Comparison of ENCODE assay signal across 15 mouse cellular contexts in genomic region chr14:45434220-45434619, GRCm38 (mm10). TPM values are rescaled to one million over a fixed set of nuclear protein-coding genes. Genes with fewer than 3 reads are reported as not detected.
DNase-seq lines count a peak whose midpoint lies in the region; ATAC-seq and TF ChIP-seq lines count a peak whose summit lies in the region.
"Had no signal": no experiment of that assay in that cellular context is flagged by ENCODE, and none has a peak within 500 bp of the region (broad histone marks: within the 10 kb centered on the region; RNA-seq: fewer than 3 reads in every experiment).

No protein-coding gene starts in this region.

- H3K4me2 ChIP-seq in kidney, postnatal 0 days (ENCODE audit: low read length), result no peak overlapping the region
- no peak overlapping the region for H3K4me2 ChIP-seq in kidney, embryonic 15.5 days
- H3K4me2 ChIP-seq: hindbrain, embryonic 15.5 days; liver, embryonic 13.5 days; stomach, embryonic 15.5 days had no signal

- no peak overlapping the region for H3K9ac ChIP-seq in kidney, postnatal 0 days (ENCODE audit: low read depth, low read length)
- no peak overlapping the region for H3K9ac ChIP-seq in kidney, embryonic 15.5 days
- H3K9ac ChIP-seq: hindbrain, embryonic 15.5 days; liver, embryonic 13.5 days; stomach, embryonic 15.5 days had no signal

- in situ Hi-C loops in Patski (cut with MboI; ENCODE audit: low pct_unique_long_range_greater_than_20kb), result no loop called here

- TF ChIP-seq CTCF in kidney, postnatal 0 days (IDR thresholded peaks at IDR 0.05; ENCODE audit: low read depth), result peak; percentile 65
- TF ChIP-seq CTCF in Patski (IDR thresholded peaks at IDR 0.05), result peak; percentile 84
- no peak for TF ChIP-seq CTCF in thymus, adult 2 months (IDR thresholded peaks at IDR 0.05; ENCODE audit: borderline replicate concordance, control insufficient read depth, extremely low read depth, insufficient read depth, low read length, poor library complexity)

- H3K4me3 ChIP-seq in kidney, postnatal 0 days (replicated peaks; ENCODE audit: low read depth, low read length), result no peak overlapping the region
- no peak overlapping the region for H3K4me3 ChIP-seq in kidney, embryonic 15.5 days (replicated peaks)
- H3K4me3 ChIP-seq in thymus, adult 2 months (ENCODE audit: control insufficient read depth, insufficient read depth, low read length), result no peak overlapping the region
- H3K4me3 ChIP-seq: hindbrain, embryonic 15.5 days; liver, embryonic 13.5 days; midbrain, embryonic 10.5 days; stomach, embryonic 15.5 days had no signal

- ATAC-seq in kidney, postnatal 0 days (replicated peaks; ENCODE audit: low FRiP score, low read depth), result no peak
- no peak for ATAC-seq in kidney, embryonic 15.5 days (replicated peaks; ENCODE audit: low FRiP score)
- no peak for ATAC-seq in Patski

- WGBS in kidney, postnatal 0 days, result 79% methylated on average over 6 of the region's 6 CpGs
- WGBS in kidney, embryonic 15.5 days, result 80% methylated on average over 6 of the region's 6 CpGs
- 70% methylated on average over 6 of the region's 6 CpGs for WGBS in thymus, adult 2 months

- no peaks in the 10 kb centered on the region for H3K27me3 ChIP-seq in kidney, postnatal 0 days (ENCODE audit: insufficient read depth, low read length)
- no peaks in the 10 kb centered on the region for H3K27me3 ChIP-seq in kidney, embryonic 15.5 days
- H3K27me3 ChIP-seq in Patski, result no peaks in the 10 kb centered on the region
- no peaks in the 10 kb centered on the region for H3K27me3 ChIP-seq in thymus, adult 2 months (ENCODE audit: control insufficient read depth, insufficient read depth, low read length)
- H3K27me3 ChIP-seq: hindbrain, embryonic 15.5 days; liver, embryonic 13.5 days; stomach, embryonic 15.5 days had no signal

- no peaks in the 10 kb centered on the region for H3K36me3 ChIP-seq in kidney, postnatal 0 days (ENCODE audit: insufficient read depth, low read length)
- no peaks in the 10 kb centered on the region for H3K36me3 ChIP-seq in kidney, embryonic 15.5 days
- no peaks in the 10 kb centered on the region for H3K36me3 ChIP-seq in thymus, adult 2 months (ENCODE audit: control insufficient read depth, insufficient read depth, low read length)
- H3K36me3 ChIP-seq: hindbrain, embryonic 15.5 days; liver, embryonic 13.5 days; midbrain, embryonic 10.5 days; stomach, embryonic 15.5 days had no signal

- H3K9me3 ChIP-seq in kidney, postnatal 0 days (replicated peaks; ENCODE audit: low read length), result no peaks in the 10 kb centered on the region
- H3K9me3 ChIP-seq in kidney, embryonic 15.5 days (replicated peaks), result peaks cover 5% of the 10 kb centered on the region; the same call in 1 of the 2 replicates
- H3K9me3 ChIP-seq: hindbrain, embryonic 15.5 days; stomach, embryonic 15.5 days had no signal

- CTCF ChIA-PET in Patski (lab: Charles Lee), result interaction anchor here (0.7 to 2.2 kb wide), 4 partner anchors 10 to 23 kb away, joined by 3 to 14 read pairs (median 4); no protein-coding TSS in a partner anchor

- H3K27ac ChIP-seq in kidney, postnatal 0 days, result no peak overlapping the region
- H3K27ac ChIP-seq in kidney, embryonic 15.5 days, result no peak overlapping the region
- H3K27ac ChIP-seq in thymus, adult 2 months (ENCODE audit: control insufficient read depth, insufficient read depth, low read length), result no peak overlapping the region
- H3K27ac ChIP-seq: hindbrain, embryonic 15.5 days; liver, embryonic 13.5 days; midbrain, embryonic 10.5 days; stomach, embryonic 15.5 days had no signal

- H3K4me1 ChIP-seq in kidney, postnatal 0 days (replicated peaks; ENCODE audit: insufficient read depth, low read length), result 0 out of 2 replicates have a peak, but pooled peaks cover 4% of the 10 kb centered on the region
- H3K4me1 ChIP-seq in kidney, embryonic 15.5 days, result 0 out of 2 replicates have a peak, but pooled peaks cover 7% of the 10 kb centered on the region
- no peaks in the 10 kb centered on the region for H3K4me1 ChIP-seq in thymus, adult 2 months (replicated peaks; ENCODE audit: control insufficient read depth, insufficient read depth, low read length)
- H3K4me1 ChIP-seq: hindbrain, embryonic 15.5 days; liver, embryonic 13.5 days; midbrain, embryonic 10.5 days; stomach, embryonic 15.5 days had no signal

- DNase-seq in kidney, postnatal 0 days (ENCODE audit: low spot score), result no peak
- DNase-seq in 3T3-L1 (ENCODE audit: low read depth, low spot score) (peak; percentile 16), 416B (ENCODE audit: low read depth) (peak; percentile 19), Patski (ENCODE audit: low read depth, low spot score) (no peak)
- no peak for DNase-seq in thymus, adult 2 months
- DNase-seq in natural killer cell, adult 2 months (ENCODE audit: low spot score in 2 of 2), result no peak
- DNase-seq: adrenal gland, postnatal 36 days; gastrocnemius, postnatal 36 days; kidney, postnatal 25 days; liver, embryonic 13.5 days; thymus, postnatal 4 days had no signal

- TF ChIP-seq POLR2A in thymus, adult 2 months (IDR thresholded peaks at IDR 0.05; ENCODE audit: control insufficient read depth, extremely low read depth, insufficient read depth, low read length, poor library complexity), result no peak

- POLR2A ChIA-PET in Patski (lab: Charles Lee), result no interaction called here

RNA-seq across cellular contexts. Expression of gene Gnpnat1, which starts 29.5 kb away (rescaled TPM):
- 79.0 and 83.3 TPM in 2 replicates for polyA plus RNA-seq in kidney, postnatal 0 days (2015; fragmentation: Nextera tagmentation; extraction: Ambion mirVana)
- polyA plus RNA-seq in kidney, embryonic 15.5 days (2015; fragmentation: Nextera tagmentation; extraction: Ambion mirVana), result 55.6 and 60.2 TPM in 2 replicates
- polyA plus RNA-seq in Patski (2021), result 101 TPM
- 3.6 and 4.0 TPM in 2 replicates for polyA plus RNA-seq in thymus, adult 2 months (2012; rRNA removed)

Comparison
In these comparisons a context has a peak if more than half of its experiments do, and no peak if none do; other contexts are left out.
1. DNase-seq: peak in 3T3-L1 (single experiment) and 416B (single experiment); none in kidney, postnatal 0 days (single experiment), Patski (single experiment), thymus, adult 2 months (single experiment) and natural killer cell, adult 2 months (0 of 2).
2. RNA of gene Gnpnat1, which starts 29.5 kb away (polyA plus RNA-seq): 101 TPM in Patski (single experiment), 79.0 to 83.3 TPM in kidney, postnatal 0 days and 55.6 to 60.2 TPM in kidney, embryonic 15.5 days; 3.6 to 4.0 TPM in thymus, adult 2 months; every median in the first group is over 10 times any median in the second.